Mouse (Mus musculus) embryonic facial prominence, embryonic 14.5 days (tissue): ENCODE results near the gene Mfsd4a. TPM values are rescaled to one million over a fixed set of nuclear protein-coding genes. Genes with fewer than 3 reads are reported as not detected.
A peak's percentile ranks its signal among the peaks of the same experiment; 100 is the strongest.

Experiments used
- ATAC-seq: fragments of 200-750 bp; cut with Nextera tagmentation; 2 replicates; pipeline ENCODE4 v1.8.0; 2017; ENCODE audit warnings: low read depth, moderate number of reproducible peaks, moderate TSS enrichment
- DNase-seq: peaks from one replicate; pipeline ENCODE4 v3.0.0-alpha.2; 2015; ENCODE audit warnings: low spot score
- H3K27ac ChIP-seq: fragments of 300-500 bp; sonication (generic); replicated peaks from 2 replicates; pipeline ENCODE4 v1.5.1; 2014; ENCODE audit warnings: low read depth, mild to moderate bottlenecking, low read length, moderate library complexity
- H3K27me3 ChIP-seq: fragments of 300-500 bp; sonication (generic); replicated peaks from 2 replicates; pipeline ENCODE4 v1.6.1; 2014; ENCODE audit warnings: low read length; ENCODE audit not compliant: control insufficient read depth, insufficient read depth
- H3K36me3 ChIP-seq: fragments of 300-500 bp; sonication (generic); 2 replicates; pipeline ENCODE4 v1.6.1; 2014; ENCODE audit warnings: low read length, mixed read lengths; ENCODE audit not compliant: control insufficient read depth, insufficient read depth
- H3K4me1 ChIP-seq: fragments of 300-500 bp; sonication (generic); 2 replicates; pipeline ENCODE4 v1.6.1; 2014; ENCODE audit warnings: antibody characterized with exemption, low read length; ENCODE audit not compliant: control insufficient read depth, insufficient read depth
- H3K4me2 ChIP-seq: fragments of 300-500 bp; sonication (generic); 2 replicates; pipeline ENCODE4 v1.6.1; 2014; ENCODE audit warnings: low read depth, mild to moderate bottlenecking, low read length, moderate library complexity, mixed read lengths
- H3K4me3 ChIP-seq: fragments of 300-500 bp; sonication (generic); 2 replicates; pipeline ENCODE4 v1.5.1; 2014; ENCODE audit warnings: low read depth, mild to moderate bottlenecking, low read length
- H3K9ac ChIP-seq: fragments of 300-500 bp; sonication (generic); 2 replicates; pipeline ENCODE4 v1.6.1; 2014; ENCODE audit warnings: low read depth, mild to moderate bottlenecking, low read length, moderate library complexity, mixed read lengths
- H3K9me3 ChIP-seq: fragments of 300-500 bp; sonication (generic); 2 replicates; pipeline ENCODE4 v1.6.1; 2016; ENCODE audit warnings: low read length; ENCODE audit not compliant: control insufficient read depth
- WGBS: fragments of 180-500 bp; shearing (Covaris S2); extraction: QIAGEN DNeasy Blood & Tissue Kit; methylation state at CpG from one replicate; pipeline ENCODE4 v1.1.7; 2014; 5-methylcytosine and 5-hydroxymethylcytosine counted together
- polyA plus RNA-seq: library from polyadenylated mRNA; unstranded; fragments of >200 nt; fragmentation: Nextera tagmentation; extraction: Ambion mirVana; gene quantifications from 2 replicates; pipeline ENCODE4 v1.2.1, GENCODE M21; 2014

The Mfsd4a gene
- polyA plus RNA-seq, 1 experiment from 2014 or later, result 13.3 TPM

DNA sequence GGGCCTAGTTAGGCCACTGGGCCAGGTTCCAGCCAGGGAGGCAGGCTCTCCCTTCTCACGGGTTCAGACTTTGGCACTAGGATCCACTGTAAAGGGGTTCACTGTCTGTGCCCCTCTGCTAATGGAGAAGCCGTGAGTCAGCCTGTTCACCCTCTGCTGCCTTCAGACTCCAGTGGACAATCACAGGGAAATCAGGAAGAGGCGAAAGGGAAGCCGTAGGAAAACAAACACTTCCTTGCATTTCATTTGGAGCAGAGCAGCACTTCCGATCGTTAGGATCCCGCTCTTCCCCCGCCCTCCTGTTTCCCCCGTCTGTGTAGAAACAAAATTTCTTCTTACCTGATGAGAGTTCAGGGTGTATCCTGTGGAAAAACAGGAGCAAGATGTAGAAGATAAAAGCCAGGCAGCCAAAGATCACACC lies 27.7 kb downstream of the Mfsd4a start:
- no peak overlapping the region for H3K4me3 ChIP-seq
- ATAC-seq (no peak), DNase-seq (peak; percentile 22)
- no peak overlapping the region for H3K4me2 ChIP-seq
- peak overlapping the region; percentile 29 for H3K27ac ChIP-seq
- H3K27me3 ChIP-seq, result no peaks in the 10 kb centered on the region
- H3K9ac ChIP-seq, result no peak overlapping the region
- 56% methylated on average over 9 of the region's 9 CpGs for WGBS
- H3K9me3 ChIP-seq, result no peaks in the 10 kb centered on the region
- 0 out of 2 replicates have a peak, but pooled peaks cover 5% of the 10 kb centered on the region for H3K36me3 ChIP-seq
- no peaks in the 10 kb centered on the region for H3K4me1 ChIP-seq

DNA sequence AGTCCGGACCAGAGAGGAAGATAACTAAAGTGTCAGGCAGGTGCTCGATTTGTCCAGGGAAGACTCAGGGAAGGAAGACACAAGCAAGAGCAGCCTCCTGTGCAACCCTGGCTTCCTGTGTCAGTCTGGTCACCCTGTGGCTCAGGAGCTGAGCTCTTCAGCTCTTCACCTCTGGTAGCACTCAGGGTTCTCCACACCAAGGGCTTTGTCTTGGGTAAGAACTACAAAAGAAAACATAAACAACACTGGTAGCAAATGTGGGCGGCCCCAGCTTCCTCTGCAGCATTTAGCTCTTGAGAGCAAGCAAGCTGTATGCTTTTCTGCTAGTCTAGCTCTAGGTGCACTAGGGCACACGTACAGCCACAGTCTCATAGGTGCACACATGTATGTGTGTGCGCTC lies 29.1 kb downstream of the Mfsd4a start:
- no peak for DNase-seq
- Histone ChIP-seq H3K4me2 (no peak overlapping the region), H3K27ac (no peak overlapping the region)

DNA sequence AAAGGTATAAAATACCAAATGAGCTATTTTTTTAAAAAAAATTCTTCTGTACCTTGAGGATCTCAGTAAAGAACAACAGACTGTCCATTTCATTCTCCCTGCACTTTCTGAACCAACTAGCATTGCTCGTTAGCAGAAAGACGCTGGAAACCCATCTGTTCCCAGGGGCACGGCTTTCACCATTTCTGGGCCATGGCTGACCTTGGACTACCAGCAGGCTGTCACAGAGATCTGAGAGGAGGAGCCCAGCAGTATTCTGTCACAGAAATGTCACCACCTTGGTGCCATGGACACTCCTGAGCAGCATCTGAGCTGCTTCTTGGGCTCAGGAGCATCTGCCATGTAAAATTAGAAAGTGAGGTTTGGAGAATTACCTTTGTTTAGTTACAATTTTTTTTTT lies 30.1 kb downstream of the Mfsd4a start:
- DNase-seq, result no peak
- Histone ChIP-seq H3K27ac (no peak overlapping the region), H3K4me3 (no peak overlapping the region), H3K4me1 (no peaks in the 10 kb centered on the region), H3K36me3 (peaks cover 26% of the 10 kb centered on the region), H3K9ac (no peak overlapping the region), H3K9me3 (no peaks in the 10 kb centered on the region), H3K4me2 (no peak overlapping the region), H3K27me3 (no peaks in the 10 kb centered on the region)
- ATAC-seq, result no peak
- WGBS, result 77% methylated on average over 3 of the region's 3 CpGs

More for the DNA sequence above, 29.1 kb downstream of the Mfsd4a start:
- H3K9ac ChIP-seq, result no peak overlapping the region
- H3K4me3 ChIP-seq, result no peak overlapping the region
- no peaks in the 10 kb centered on the region for H3K4me1 ChIP-seq
- no peaks in the 10 kb centered on the region for H3K9me3 ChIP-seq
- peaks cover 19% of the 10 kb centered on the region for H3K36me3 ChIP-seq
- no peaks in the 10 kb centered on the region for H3K27me3 ChIP-seq
- WGBS, result 85% methylated on average over 5 of the region's 5 CpGs
- ATAC-seq, result no peak

DNA sequence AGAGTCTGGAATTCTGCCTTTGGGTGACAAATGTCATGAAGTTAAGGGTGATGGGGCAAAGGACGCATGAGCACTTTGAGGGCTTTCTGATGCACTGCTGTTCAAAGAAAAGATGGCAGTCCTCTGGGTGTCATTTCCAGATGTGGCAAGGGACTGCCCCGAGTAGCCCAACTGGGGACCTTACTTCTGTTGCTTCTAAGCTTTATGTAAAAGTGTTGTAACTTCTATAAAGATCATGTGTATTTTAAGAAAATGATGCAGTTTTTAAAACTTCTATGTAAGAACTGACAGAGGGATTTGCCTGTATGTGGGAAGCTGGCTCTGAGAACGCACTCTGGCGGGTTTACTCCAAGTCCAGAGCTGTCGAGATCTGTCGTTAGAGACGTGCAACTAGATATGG lies 35.7 kb downstream of the Mfsd4a start:
- H3K36me3 ChIP-seq, result peaks cover 65% of the 10 kb centered on the region
- DNase-seq, result no peak
- no peak overlapping the region for H3K4me3 ChIP-seq
- 86% methylated on average over 7 of the region's 7 CpGs for WGBS
- H3K4me1 ChIP-seq, result no peaks in the 10 kb centered on the region
- no peaks in the 10 kb centered on the region for H3K27me3 ChIP-seq
- H3K9me3 ChIP-seq, result no peaks in the 10 kb centered on the region
- no peak overlapping the region for H3K9ac ChIP-seq
- no peak overlapping the region for H3K4me2 ChIP-seq
- H3K27ac ChIP-seq, result no peak overlapping the region
- no peak for ATAC-seq

DNA sequence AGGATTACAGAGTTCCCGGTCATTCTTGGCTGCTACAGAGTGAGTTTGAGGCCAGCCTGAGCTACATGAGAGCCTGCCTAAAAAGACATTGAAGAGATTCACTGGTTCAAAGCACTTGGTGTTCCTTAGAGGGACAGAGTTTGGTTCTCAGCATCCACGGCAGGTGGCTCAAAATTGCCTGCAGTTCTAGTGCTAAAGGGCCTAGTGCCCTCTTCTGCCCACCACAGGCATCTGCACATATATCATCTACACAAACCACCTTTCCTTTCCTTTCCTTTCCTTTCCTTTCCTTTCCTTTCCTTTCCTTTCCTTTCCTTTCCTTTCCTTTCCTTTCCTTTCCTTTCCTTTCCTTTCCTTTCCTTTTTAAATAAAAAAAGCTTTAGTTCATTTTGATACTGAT lies 37.3 kb downstream of the Mfsd4a start:
- H3K4me2 ChIP-seq, result no peak overlapping the region
- H3K9ac ChIP-seq, result no peak overlapping the region
- H3K27ac ChIP-seq, result no peak overlapping the region
- H3K9me3 ChIP-seq, result no peaks in the 10 kb centered on the region
- no peaks in the 10 kb centered on the region for H3K4me1 ChIP-seq
- no peak for ATAC-seq
- H3K27me3 ChIP-seq, result no peaks in the 10 kb centered on the region
- H3K36me3 ChIP-seq, result peaks cover 77% of the 10 kb centered on the region
- 63% methylated on average over 2 of the region's 2 CpGs for WGBS
- no peak overlapping the region for H3K4me3 ChIP-seq
- DNase-seq, result no peak

DNA sequence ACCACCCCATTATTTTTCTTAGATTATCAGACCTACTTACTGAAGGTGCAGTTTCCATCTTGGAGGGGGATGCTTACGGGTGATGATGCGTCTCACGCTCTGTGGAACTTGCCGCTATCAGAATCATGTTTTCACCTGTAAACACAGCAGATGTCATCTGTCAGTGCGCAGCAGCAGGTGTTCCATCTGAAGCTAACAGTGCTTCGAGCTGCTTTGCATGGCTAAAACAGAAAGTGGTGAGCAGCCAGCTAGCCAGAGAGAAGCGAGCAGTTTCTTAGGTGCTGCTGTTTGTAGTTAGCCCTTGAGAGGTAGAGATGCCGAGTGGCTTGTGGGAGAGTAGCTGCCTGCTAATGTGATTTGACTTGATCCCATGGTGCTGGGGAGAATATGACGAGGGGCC lies 39.4 kb downstream of the Mfsd4a start:
- no peaks in the 10 kb centered on the region for H3K4me1 ChIP-seq
- H3K9me3 ChIP-seq, result no peaks in the 10 kb centered on the region
- DNase-seq (no peak), ATAC-seq (no peak)
- WGBS, result 83% methylated on average over 9 of the region's 9 CpGs
- H3K27me3 ChIP-seq, result no peaks in the 10 kb centered on the region
- no peak overlapping the region for H3K4me3 ChIP-seq
- no peak overlapping the region for H3K27ac ChIP-seq
- no peak overlapping the region for H3K4me2 ChIP-seq
- no peak overlapping the region for H3K9ac ChIP-seq
- H3K36me3 ChIP-seq, result peaks cover 83% of the 10 kb centered on the region

DNA sequence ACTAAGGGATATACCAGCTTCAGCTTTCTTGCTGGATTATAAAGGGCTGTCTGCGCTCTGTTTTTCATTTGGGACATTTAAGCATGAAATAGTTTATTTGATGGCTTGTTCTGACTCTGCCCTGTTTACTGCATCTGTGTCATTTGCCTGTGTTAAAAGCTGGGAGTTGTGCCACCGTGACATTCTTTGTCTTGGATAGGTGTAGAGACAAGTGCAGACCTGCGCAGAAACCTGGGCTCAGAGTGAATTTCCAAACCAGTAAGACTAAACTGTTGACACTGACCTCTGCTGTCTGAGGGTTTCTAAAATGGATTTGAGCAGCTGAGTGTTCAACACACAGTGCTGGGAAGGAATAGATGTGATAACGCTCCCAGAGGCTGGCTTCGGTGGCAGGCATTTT lies 39.9 kb downstream of the Mfsd4a start:
- Histone ChIP-seq H3K27me3 (no peaks in the 10 kb centered on the region), H3K9ac (no peak overlapping the region), H3K9me3 (no peaks in the 10 kb centered on the region), H3K36me3 (peaks cover 83% of the 10 kb centered on the region), H3K4me2 (no peak overlapping the region), H3K4me1 (no peaks in the 10 kb centered on the region), H3K4me3 (no peak overlapping the region), H3K27ac (no peak overlapping the region)
- ATAC-seq (0 out of 2 replicates have a peak, but pooled peaks have one; percentile 47), DNase-seq (no peak)
- WGBS, result 80% methylated on average over 5 of the region's 5 CpGs

DNA sequence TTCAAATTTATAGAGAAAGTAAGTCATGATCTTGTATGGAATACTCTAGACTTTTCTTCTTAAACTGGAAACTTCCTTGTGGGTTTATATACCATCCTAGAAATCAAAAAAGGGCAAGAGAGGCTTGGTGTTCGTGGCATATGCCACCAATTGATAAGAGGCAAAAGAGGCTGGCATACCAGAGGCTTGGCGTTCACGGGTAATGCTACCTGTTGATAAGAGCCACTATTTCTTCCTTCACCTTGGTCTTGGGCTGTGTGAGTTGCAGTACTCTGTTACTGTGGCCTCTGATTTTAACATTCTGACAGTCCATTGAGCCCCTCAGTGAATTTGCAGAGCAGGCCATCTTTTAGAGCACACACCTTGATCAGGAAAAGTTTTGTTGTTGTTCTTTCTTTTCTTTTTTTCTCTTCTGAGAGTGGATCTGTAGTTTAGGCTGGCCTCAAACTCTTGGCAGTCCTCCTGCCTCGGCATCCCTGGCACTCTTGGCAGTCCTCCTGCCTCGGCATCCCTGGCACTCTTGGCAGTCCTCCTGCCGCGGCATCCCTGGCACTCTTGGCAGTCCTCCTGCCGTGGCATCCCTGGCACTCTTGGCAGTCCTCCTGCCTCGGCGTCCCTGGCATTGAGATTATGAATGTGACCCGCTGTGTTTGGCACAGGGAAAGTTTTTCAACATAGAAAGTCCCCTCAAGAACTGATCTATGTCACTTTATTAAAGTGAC lies 40.8 kb downstream of the Mfsd4a start:
- no peaks in the 10 kb centered on the region for H3K9me3 ChIP-seq
- peaks cover 87% of the 10 kb centered on the region for H3K36me3 ChIP-seq
- H3K4me2 ChIP-seq, result no peak overlapping the region
- H3K27ac ChIP-seq, result no peak overlapping the region
- no peak overlapping the region for H3K9ac ChIP-seq
- no peaks in the 10 kb centered on the region for H3K27me3 ChIP-seq
- DNase-seq (no peak), ATAC-seq (no peak)
- H3K4me1 ChIP-seq, result no peaks in the 10 kb centered on the region
- WGBS, result 90% methylated on average over 11 of the region's 11 CpGs
- H3K4me3 ChIP-seq, result no peak overlapping the region

DNA sequence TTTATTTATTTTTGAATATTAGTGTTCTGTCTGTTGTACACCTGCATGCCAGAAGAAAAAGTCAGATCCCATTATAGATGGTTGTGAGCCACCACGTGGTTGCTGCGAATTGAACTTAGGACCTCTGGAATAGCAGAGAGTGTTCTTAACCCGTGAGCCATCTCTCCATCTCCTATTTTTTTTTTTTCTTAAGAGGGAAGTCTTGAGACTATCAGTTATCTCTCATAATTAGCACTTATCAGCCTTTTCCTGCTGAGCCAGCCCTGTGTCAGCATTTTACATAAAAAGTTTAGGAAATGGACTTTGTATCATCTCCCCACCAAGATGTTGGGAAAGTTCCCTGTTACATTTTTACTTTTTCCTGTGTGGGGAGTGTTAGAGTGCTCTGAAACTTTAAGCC lies 45.8 kb downstream of the Mfsd4a start:
- Histone ChIP-seq H3K27ac (no peak overlapping the region), H3K9ac (no peak overlapping the region), H3K4me1 (no peaks in the 10 kb centered on the region), H3K4me2 (no peak overlapping the region), H3K9me3 (no peaks in the 10 kb centered on the region), H3K4me3 (no peak overlapping the region), H3K36me3 (peaks cover 88% of the 10 kb centered on the region), H3K27me3 (no peaks in the 10 kb centered on the region)
- ATAC-seq (no peak), DNase-seq (no peak)
- 84% methylated on average over 3 of the region's 3 CpGs for WGBS
